Mouse (Mus musculus) adrenal gland, postnatal 14 days (tissue): ENCODE measurements around the gene Klhl29. TPM values are rescaled to one million over a fixed set of nuclear protein-coding genes. Genes with fewer than 3 reads are reported as not detected.

ENCODE experiments used
- DNase-seq: peaks from one replicate; pipeline ENCODE4 v3.0.0; 2021; ENCODE audit warnings: mixed read lengths
- total RNA-seq: library from RNA; stranded (reverse); gene quantifications from 2 replicates; pipeline ENCODE4 v1.2.3, GENCODE M21; 2021

Klhl29 gene
- total RNA-seq, 1 experiment from 2014 or later: 10.4 TPM

DNA sequence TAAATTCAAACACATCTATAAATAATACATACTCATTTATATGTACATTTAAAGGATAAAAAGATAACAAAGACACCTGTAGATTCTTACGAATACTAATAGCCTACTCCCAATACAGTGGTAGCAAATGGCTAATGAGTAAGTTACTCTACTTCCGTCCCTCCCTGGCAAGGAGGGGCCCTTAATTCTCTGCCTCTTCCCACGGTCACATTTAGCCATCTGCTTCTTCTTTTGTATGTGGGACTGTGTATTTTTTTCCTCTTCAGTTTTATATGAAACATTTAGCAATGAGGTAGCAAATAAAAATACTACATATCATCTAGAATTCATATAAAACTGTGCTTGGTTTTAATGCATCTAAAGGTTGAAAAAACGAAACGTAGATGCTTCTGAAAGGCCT lies 73.6 kb downstream of the Klhl29 start:
- no peak for DNase-seq

DNA sequence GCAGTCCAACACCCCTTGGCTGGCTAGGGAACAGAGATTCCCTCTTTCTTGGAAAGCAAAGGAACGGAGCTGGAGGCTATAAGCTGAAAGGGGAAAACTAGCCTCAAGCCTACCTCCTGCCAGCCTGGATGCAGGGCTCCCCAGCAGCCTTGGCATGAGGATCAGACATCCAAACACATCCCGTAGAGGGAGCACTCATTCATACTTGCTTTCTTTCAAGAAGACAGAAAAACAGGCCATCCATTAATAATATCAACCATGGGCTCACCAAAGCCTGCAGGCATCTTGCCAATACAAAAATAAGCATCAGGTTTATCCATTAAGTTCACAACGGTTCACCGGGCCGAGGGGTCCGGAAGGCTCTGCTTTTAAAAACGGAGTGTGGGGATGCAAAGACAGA lies 79.1 kb downstream of the Klhl29 start:
- no peak for DNase-seq

- DNase-seq: peak; percentile 61
These were observed 83.2 kb downstream of the Klhl29 start for GRCm38 (mm10) chr12:5292316-5292715.

DNA sequence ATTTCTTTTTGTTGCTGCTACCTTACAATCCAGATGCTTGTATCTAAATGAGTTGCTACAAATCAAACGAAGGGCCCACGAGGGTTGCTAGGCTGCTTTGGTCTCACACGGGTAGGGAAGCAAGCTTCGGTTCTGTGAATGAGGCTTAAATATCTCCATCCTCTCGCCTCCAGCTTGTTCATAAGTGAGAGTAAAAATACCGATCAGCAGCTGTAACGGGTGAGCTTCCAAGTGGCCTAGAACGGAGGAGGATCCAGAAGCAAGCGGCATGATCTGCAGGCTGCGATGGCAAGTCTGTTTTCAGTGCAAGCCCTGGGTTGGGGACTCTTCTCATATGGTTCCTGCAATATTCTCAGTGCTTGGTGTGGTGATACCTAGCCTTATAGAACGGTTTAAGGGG lies 89.9 kb downstream of the Klhl29 start:
- no peak for DNase-seq

DNA sequence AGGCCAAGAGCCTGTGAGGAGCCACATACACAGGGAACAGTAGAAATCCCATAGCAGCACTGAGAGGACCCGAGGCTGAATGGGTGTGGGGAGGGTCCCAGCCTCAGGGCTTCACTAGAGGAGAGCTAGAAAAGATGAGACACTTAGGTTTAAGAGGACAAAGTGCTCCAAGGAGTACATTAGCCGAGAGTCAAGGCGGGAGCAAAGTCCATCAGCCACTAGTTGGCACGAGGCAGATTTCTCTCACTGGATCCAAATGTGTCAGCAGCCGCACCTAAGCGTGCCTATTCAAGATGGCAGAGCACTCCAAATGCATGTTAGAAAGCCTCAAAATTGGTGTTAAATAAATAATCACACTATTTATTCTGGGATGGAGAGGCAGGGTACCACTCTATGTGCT lies 90.5 kb downstream of the Klhl29 start:
- DNase-seq: no peak

DNA sequence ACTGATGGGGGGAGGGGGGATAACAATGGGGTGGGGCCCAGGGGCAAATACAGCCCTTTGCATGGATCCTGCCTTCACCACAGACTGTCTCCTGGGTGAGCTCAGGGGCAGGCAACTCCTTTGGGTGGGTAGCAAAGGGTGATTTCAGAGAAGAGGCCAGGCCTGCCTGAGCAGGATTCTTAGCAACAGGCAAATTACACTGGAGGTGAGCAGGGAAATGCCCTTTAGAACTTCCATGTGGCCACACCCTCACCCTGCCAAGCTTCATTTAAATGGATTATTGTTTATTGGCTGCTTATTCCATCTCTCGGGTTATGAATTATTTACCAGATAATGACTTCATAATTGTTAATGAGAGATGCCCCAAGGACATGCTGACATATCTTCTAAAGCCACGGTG lies 91.8 kb downstream of the Klhl29 start:
- no peak for DNase-seq

DNA sequence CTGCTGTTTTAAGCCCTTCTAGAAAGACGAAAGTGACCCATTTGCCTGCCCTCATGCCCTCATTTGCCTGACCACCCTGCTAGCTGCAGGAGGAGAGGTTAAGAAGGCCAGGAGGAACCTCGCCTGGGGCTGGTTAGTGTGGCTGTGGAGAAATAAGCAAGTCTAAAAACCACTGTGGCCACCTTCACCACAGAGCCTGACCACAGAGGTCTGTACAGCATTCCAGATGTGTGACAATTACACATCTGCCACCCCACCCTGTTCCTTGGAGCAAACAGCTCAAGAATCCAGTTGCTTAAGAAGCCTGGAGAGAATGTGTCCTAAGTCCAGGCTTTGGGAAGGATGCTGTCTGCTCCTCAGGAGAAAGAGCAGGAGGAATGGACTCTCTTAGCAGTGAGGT lies 92.9 kb downstream of the Klhl29 start:
- no peak for DNase-seq

- no peak for DNase-seq
These were observed 95.6 kb downstream of the Klhl29 start for GRCm38 (mm10) chr12:5279873-5280272.

DNA sequence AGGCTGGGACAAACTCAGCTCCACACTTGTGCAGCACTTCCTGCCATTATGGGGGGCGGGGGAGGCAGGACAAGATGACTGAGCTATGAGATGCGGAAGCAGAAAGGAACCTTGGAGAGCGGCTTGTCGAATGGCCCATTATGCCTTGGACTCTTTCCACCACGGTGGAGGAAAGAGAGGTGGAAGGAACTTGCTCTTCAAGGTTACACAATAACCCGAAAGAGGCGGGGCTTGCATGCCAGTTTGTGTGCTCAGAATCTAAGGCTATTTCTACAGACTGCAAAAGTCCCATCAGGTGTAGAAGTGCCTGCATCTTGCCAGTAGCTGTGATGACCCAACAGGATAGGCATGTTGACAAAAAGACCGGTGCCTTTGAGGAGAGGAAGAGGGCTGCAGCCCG lies 98.5 kb downstream of the Klhl29 start:
- DNase-seq: peak; percentile 77

DNA sequence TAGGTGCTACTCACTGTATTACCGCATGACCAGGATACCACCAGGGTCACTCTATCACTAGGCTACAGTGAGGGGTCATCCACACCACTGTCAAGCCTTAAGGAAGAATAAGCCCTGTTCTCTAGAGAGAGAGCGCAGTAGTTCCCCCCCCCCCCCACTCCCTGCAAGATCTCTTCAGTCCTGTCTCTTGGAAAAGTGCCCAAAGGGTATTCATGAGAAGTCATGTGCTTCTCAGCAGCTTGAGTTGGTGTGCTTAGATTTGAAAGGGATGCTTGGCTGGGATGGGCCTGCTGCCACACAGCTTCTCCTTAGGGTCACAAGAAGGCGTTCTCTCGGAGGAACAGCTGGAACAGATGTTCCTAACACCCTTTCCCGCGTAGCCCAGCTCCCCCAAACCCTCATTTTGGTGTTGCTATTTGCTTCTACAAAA lies 100.0 kb downstream of the Klhl29 start:
- DNase-seq: no peak

- no peak for DNase-seq
These were observed 101.0 kb downstream of the Klhl29 start for GRCm38 (mm10) chr12:5274519-5274944.

DNA sequence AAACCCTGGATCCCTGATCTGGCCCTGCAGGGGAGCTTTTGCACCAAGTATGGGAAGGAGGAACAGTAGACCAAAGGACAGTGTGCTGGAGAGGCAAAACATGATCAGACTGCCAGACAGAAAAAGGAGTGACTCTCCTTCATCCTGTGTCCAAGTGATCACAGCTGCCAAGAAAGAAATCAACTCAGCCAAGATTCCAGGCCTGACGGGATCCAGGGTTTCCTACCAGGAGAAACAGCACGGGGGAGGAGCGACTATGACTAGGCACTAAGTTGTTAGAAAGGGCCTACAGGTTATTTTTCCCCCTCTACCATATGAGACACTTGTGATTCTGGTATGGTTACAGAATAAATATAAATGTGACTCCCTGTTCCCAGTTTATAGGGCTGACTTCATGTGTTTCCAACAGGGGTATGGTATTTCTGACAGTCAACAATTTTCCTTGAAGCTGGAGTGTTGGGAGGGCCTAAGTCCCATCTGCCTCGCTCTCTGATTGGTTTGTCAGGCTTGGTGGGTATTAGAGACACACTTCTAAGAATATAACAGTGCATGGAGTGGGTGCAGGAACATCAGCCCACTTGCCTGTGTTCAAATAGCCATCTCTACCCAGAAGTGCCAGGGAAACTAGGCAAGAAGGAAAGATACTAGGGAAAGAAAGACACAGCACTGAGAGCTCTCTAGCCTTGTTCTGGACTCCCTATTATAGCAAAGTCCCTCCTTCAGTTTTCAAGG lies 102.0 kb downstream of the Klhl29 start:
- DNase-seq: peak; percentile 68

DNA sequence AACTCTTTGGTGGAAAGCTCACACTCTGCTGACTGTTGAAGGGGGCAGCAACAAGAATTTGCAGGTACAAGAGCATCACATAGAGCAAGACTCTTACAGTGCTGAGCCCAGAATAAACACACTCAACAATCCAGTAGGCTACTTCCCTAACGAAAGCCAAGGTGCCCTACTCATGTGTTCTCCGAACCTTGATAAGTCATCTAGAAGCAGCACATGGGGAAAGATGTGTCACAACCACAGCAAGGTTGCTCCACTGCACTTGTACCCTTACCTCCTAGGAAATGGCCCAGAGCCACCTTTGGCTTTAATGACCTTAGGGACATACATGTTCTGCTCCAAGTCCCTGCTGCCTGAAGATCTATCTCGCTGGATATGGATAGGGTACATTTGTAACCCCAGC lies 105.0 kb downstream of the Klhl29 start:
- peak; percentile 57 for DNase-seq

DNA sequence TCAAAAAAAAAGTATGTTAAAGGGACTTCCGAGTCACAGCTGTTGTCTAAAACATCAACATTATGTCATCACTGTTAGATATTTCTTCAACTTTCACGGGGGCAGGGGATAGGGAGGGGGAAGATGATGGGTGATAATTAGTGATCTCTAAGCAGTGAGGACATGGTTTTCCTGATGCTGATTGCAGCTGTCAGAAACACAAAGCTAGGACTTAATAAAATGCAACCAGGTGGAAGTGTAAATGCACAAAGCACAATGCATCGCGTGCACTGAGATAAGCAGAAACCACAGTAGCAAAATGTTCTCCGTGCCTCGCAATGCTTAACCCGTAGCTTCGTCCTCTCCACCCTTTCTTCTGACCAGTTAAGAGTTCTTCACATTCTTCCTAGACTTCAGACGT lies 105.5 kb downstream of the Klhl29 start:
- no peak for DNase-seq

DNA sequence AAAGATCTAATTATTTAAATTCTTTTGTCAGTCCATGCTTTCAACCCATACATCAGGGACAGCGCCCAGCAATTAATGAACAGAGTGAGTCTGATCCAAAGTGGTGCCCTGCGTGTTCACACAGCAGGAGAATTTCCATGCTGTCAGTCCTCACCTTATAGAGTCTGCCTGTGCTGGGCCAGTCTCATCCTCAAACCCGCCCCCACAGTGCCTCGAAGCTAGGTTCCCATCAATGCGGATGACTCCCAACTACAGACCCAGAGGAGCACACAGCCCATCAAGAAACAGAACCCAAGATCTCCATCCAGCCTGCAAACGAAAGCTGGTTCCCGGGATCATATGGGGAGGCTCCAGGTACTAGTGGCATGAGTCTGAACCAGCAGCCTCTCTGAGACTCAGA lies 106.4 kb downstream of the Klhl29 start:
- DNase-seq: no peak

DNA sequence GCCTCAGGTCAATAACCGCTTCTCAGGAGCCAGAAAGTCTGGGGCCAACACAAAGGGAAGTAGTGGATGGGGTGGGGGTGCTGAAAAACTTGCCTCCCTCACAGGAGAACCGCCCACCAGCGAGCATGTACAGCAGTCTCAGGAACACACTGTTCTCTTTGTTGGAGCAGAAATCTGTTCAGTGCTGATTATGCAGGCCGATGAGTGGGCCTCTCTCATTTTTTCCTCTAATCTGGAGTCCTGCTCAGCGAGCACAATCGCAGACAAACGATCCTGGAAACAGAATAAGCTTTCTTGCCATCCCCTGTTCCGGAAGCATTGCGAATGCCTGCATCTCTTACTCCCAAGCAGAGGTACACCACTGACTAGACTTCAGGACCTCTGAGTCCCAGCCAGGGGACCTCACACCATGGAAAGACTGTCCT lies 107.3 kb downstream of the Klhl29 start:
- peak; percentile 37 for DNase-seq

GRCm38 (mm10) chr12:5267271-5268187 lies 108.0 kb downstream of the Klhl29 start:
- DNase-seq: no peak

DNA sequence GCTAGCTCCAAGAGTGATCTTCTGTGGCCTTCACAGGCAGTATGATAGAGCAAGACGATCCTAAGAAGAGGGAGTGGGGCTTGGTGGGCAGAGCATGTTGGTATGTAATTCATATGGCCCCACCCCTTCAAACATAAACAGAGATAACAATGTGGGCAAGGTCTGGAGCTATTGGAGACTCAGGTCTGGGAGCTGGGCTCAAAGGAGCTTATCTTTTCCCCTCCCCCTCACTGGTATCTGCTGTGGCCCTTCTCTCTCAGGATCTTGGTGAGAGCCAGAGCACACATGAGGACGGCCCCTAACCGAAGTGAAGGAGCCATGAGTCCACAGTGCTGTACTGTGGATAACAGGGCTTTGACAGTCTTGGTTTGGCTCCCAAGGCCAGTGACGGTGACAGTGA lies 108.7 kb downstream of the Klhl29 start:
- peak; percentile 38 for DNase-seq

DNA sequence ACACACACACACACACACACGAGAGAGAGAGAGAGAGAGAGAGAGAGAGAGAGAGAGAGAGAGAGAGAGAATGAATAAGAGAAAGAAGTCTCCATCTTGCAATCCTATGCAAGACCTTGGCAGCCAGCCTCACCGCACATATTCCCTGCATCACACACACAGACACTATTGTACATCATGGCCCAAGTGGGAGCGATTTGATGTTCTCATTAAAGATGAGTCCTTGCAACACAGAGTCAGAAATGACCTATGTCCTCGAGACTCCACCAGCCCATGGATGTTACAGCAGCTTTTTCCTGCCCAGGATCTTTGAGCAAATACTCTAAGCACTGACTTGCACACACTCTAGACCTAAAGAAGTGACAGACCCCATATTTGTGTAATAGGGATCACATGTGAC lies 114.0 kb downstream of the Klhl29 start:
- no peak for DNase-seq

DNA sequence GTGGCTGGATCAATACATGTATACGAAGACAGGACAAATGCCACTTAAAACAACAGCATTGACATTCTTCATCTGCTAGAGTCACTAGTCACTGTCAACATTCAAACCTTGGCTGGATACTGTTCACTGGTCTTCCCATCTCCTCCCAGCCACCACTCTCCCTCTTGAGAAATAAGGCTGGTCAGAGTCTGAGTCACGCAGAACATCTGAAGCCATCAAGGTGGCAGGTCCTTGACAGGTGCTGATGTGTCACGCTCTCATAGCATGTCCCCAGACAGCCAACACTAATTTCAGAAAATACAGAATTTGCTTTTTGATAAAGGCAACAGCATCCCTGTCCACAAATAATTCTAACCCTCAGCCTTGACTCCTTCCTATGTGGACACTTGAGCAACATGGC lies 116.7 kb downstream of the Klhl29 start:
- DNase-seq: no peak

- DNase-seq: no peak
These were observed 118.3 kb downstream of the Klhl29 start for GRCm38 (mm10) chr12:5257174-5257573.

GRCm38 (mm10) chr12:5255079-5255478 lies 120.4 kb downstream of the Klhl29 start:
- DNase-seq: peak; percentile 46

DNA sequence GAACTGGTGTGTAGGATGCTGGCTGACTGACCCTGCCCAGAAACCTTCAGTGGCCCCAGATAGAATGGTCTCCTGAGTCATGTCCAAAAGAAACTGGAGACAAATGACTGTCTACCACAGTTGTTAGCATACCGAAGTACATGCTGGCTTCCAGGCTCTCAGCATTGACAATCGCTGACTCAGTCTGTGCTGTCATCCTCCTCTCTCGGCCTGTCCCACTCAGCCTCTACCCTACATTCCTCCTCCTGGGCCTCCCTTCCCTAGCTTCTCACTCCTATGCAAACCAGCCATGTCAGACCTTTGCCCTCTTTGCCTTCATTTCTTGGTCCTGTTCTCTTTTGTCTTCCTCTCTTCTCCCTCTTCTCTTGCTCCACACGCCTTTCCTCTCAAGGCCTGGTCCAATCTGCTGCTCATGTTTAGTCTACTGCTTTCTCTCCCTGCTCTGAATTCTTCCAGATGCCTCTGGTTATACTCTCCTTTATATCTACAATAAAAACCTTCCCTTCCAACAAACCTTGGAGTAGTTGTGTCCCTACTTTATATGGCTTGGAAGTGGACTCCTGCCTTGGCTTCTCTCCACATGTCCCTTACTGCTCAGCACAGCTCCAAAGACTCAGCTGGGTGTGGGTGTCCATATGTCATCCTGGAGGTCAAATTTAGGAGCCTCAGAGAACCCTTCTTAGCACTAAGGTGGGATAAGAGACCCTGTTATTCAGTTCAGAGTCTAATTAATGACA lies 121.1 kb downstream of the Klhl29 start:
- no peak for DNase-seq
